Mouse (Mus musculus): ENCODE results near the gene Wfdc11.

- TF ChIP-seq POLR2A (IDR thresholded peaks at IDR 0.05; ENCODE audit: borderline replicate concordance, low read depth, low read length) (no peak), CTCF (IDR thresholded peaks at IDR 0.05; ENCODE audit: low read depth, low read length) (no peak)
Measured at GRCm38 (mm10) chr2:164676916-164677685, 3.2 kb upstream of the Wfdc11 start.
